Mouse (Mus musculus) olfactory bulb, adult 2 months (tissue): ENCODE measurements at regions not wholly inside any gene's neighbourhood (a gene's known extent, or its start where the extent isn't known, plus 50 kb on each side); places are given as distances from the start of the nearest gene placed in this dataset.

Experiments
- CTCF ChIP-seq: fragments of 200-500 bp; IDR thresholded peaks from 2 replicates; pipeline ENCODE4 v1.5.1; 2012; ENCODE audit warnings: low read depth, mild to moderate bottlenecking, low read length, moderate library complexity; ENCODE audit not compliant: insufficient read depth
- POLR2A ChIP-seq: fragments of 200-500 bp; IDR thresholded peaks from 2 replicates; pipeline ENCODE4 v1.6.1; 2012; ENCODE audit warnings: mild to moderate bottlenecking, low read depth, low read length, moderate library complexity; ENCODE audit not compliant: insufficient read depth

DNA sequence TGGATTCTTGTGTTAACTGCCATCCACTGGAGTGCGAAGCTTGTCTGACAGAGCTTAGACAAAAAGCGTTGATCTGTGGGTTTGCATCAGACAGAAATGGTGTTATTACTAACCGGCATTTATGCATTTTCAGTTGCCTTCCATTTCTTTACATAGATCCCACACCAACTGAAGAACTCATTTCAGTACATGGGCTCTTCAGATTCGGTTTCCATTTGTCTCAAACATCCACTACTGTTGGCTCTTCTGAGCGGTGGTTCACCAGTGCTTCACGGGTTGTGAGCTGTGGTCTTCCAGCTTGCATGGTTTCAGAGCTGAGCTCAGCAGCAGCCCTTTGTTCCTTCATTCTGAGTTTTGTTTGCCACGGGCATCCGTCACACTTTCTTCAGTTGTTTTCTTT lies 294.4 kb downstream of the Eipr1 start:
- TF ChIP-seq CTCF (no peak), POLR2A (no peak)
